Mouse (Mus musculus) hematopoietic multipotent progenitor cell, adult 10-12 weeks (in vitro differentiated cells): ENCODE measurements around the gene Sh3rf3. TPM values are rescaled to one million over a fixed set of nuclear protein-coding genes. Genes with fewer than 3 reads are reported as not detected.

Source experiments
- polyA plus RNA-seq: library from polyadenylated mRNA; stranded (reverse); fragments of >175 nt; gene quantifications from 2 replicates; pipeline ENCODE4 v1.2.3, GENCODE M21; 2012; ENCODE audit warnings: low replicate concordance

Gene Sh3rf3
- 0.08 and 0.22 TPM in 2 replicates for polyA plus RNA-seq

GRCm38 (mm10) chr10:58813081-58813800, at the start of gene Sh3rf3:
Sh3rf3 (plus strand) TSS chr10:58813359.

Other genes starting within 250 kb of the Sh3rf3 start
- not detected in 2 replicates for gene Edar, start 137.7 kb upstream of the Sh3rf3 start, polyA plus RNA-seq
- not detected in 2 replicates for gene Gm17542, start 95.1 kb upstream of the Sh3rf3 start, polyA plus RNA-seq